Mouse (Mus musculus) C2C12 (cell line): ENCODE results near the gene Hinfp. TPM values are rescaled to one million over a fixed set of nuclear protein-coding genes. Genes with fewer than 3 reads are reported as not detected.
A peak's percentile ranks its signal among the peaks of the same experiment; 100 is the strongest.

Experiments used
- H3K27me3 ChIP-seq: one replicate; pipeline ENCODE4 v1.6.1; 2011; ENCODE audit not compliant: control insufficient read depth, insufficient read depth, insufficient read length
- H3K36me3 ChIP-seq: one replicate; pipeline ENCODE4 v1.6.1; 2011; ENCODE audit not compliant: control insufficient read depth, insufficient read depth
- H3K4me3 ChIP-seq: one replicate; pipeline ENCODE4 v1.5.1; 2011; ENCODE audit warnings: mild to moderate bottlenecking, control low read depth; ENCODE audit not compliant: poor library complexity, insufficient read depth, severe bottlenecking
- H3K79me2 ChIP-seq: one replicate; pipeline ENCODE4 v1.6.1; 2011; ENCODE audit not compliant: control insufficient read depth, insufficient read depth
- H3K79me3 ChIP-seq: one replicate; pipeline ENCODE4 v1.6.1; 2011; ENCODE audit warnings: low read depth, control low read depth
- H3ac ChIP-seq: one replicate; pipeline ENCODE3; 2011; ENCODE audit warnings: low read depth; ENCODE audit not compliant: control insufficient read depth, insufficient read length
- CEBPB ChIP-seq: IDR thresholded peaks from one replicate; pipeline ENCODE4 v1.6.1; 2011; ENCODE audit warnings: low read depth, mild to moderate bottlenecking, control low read depth, moderate library complexity
- CTCF ChIP-seq: IDR thresholded peaks from one replicate; pipeline ENCODE4 v1.5.1; 2011; ENCODE audit not compliant: control insufficient read depth, insufficient read depth, insufficient read length
- FOSL1 ChIP-seq: IDR thresholded peaks from one replicate; pipeline ENCODE4 v1.8.0; 2011; ENCODE audit warnings: mild to moderate bottlenecking, low read length; ENCODE audit not compliant: poor library complexity, insufficient read depth, severe bottlenecking
- MAX ChIP-seq: IDR thresholded peaks from one replicate; pipeline ENCODE4 v1.6.1; 2011; ENCODE audit warnings: mild to moderate bottlenecking, control low read depth
- MYOD1 ChIP-seq: IDR thresholded peaks from one replicate; pipeline ENCODE4 v1.6.1; 2011; ENCODE audit warnings: low read depth; ENCODE audit not compliant: control insufficient read depth, insufficient read length
- MYOG ChIP-seq: IDR thresholded peaks from one replicate; pipeline ENCODE4 v1.6.1; 2011; ENCODE audit not compliant: control insufficient read depth, insufficient read length; ENCODE audit errors: extremely low read depth
- USF1 ChIP-seq: IDR thresholded peaks from one replicate; pipeline ENCODE4 v1.6.1; 2011; ENCODE audit warnings: low read depth, mild to moderate bottlenecking, control low read depth, moderate library complexity
- polyA plus RNA-seq: library from polyadenylated mRNA; unstranded; fragments of >200 nt; fragmentation: generic; extraction: Trizol; gene quantifications from one replicate; pipeline ENCODE4 v1.2.1, GENCODE M21; 2012; ENCODE audit warnings: missing spikeins

The Hinfp gene
- polyA plus RNA-seq, 1 experiment = 9.1 TPM

- Histone ChIP-seq H3K36me3 (peaks cover 68% of the 10 kb centered on the region), H3K27me3 (no peaks in the 10 kb centered on the region), H3K79me3 (peaks cover 22% of the 10 kb centered on the region), H3ac (peak overlapping the region; percentile 86), H3K79me2 (peaks cover 34% of the 10 kb centered on the region), H3K4me3 (peak overlapping the region; percentile 86)
- TF ChIP-seq FOSL1 (no peak), USF1 (no peak), MYOG (no peak), MYOD1 (no peak), CTCF (no peak), CEBPB (no peak), MAX (no peak)
Measured at GRCm38 (mm10) chr9:44335331-44336092, 30.0 kb upstream of the Hinfp start.

- H3K4me3 ChIP-seq = peak within 1 kb of the TSS; percentile 86
- H3K79me3 ChIP-seq = peaks cover 22% of the 10 kb centered on the region
- H3K27me3 ChIP-seq = no peaks in the 10 kb centered on the region
- H3K36me3 ChIP-seq = peaks cover 71% of the 10 kb centered on the region
- peak within 1 kb of the TSS; percentile 86 for H3ac ChIP-seq
- no peak for TF ChIP-seq USF1
- no peak for TF ChIP-seq FOSL1
- peak; percentile 80 for TF ChIP-seq MAX
- peak; percentile 57 for TF ChIP-seq CTCF
- no peak for TF ChIP-seq MYOD1
- no peak for TF ChIP-seq MYOG
- no peak for TF ChIP-seq CEBPB
- peaks cover 34% of the 10 kb centered on the region for H3K79me2 ChIP-seq
Measured at GRCm38 (mm10) chr9:44334396-44335330, 29.2 kb upstream of the Hinfp start, which contains the start of gene H2afx. TSS of gene H2afx (plus strand) at chr9:44334694.

GRCm38 (mm10) chr9:44332918-44333638 is 27.6 kb upstream of the Hinfp start:
- peaks cover 77% of the 10 kb centered on the region for H3K36me3 ChIP-seq
- H3K79me3 ChIP-seq = peaks cover 23% of the 10 kb centered on the region
- H3K79me2 ChIP-seq = peaks cover 41% of the 10 kb centered on the region
- H3ac ChIP-seq = no peak overlapping the region
- no peak overlapping the region for H3K4me3 ChIP-seq
- no peaks in the 10 kb centered on the region for H3K27me3 ChIP-seq
- TF ChIP-seq FOSL1 = no peak
- no peak for TF ChIP-seq USF1
- TF ChIP-seq MYOD1 = no peak
- no peak for TF ChIP-seq CTCF
- TF ChIP-seq MYOG = no peak
- no peak for TF ChIP-seq MAX
- TF ChIP-seq CEBPB = no peak

GRCm38 (mm10) chr9:44330736-44331135 is 25.3 kb upstream of the Hinfp start:
- Histone ChIP-seq H3ac (no peak overlapping the region), H3K36me3 (peaks cover 60% of the 10 kb centered on the region), H3K4me3 (no peak overlapping the region), H3K79me3 (peaks cover 17% of the 10 kb centered on the region), H3K27me3 (no peaks in the 10 kb centered on the region), H3K79me2 (peaks cover 29% of the 10 kb centered on the region)
- no peak for TF ChIP-seq MYOD1
- TF ChIP-seq MYOG = no peak
- no peak for TF ChIP-seq MAX
- no peak for TF ChIP-seq CTCF
- TF ChIP-seq USF1 = no peak
- no peak for TF ChIP-seq FOSL1
- no peak for TF ChIP-seq CEBPB

GRCm38 (mm10) chr9:44327926-44328325 is 22.5 kb upstream of the Hinfp start:
- Histone ChIP-seq H3K79me3 (peaks cover 10% of the 10 kb centered on the region), H3ac (peak overlapping the region; percentile 25), H3K27me3 (no peaks in the 10 kb centered on the region), H3K36me3 (peaks cover 47% of the 10 kb centered on the region), H3K79me2 (peaks cover 18% of the 10 kb centered on the region), H3K4me3 (peak overlapping the region; percentile 56)
- TF ChIP-seq CEBPB (no peak), MAX (no peak), MYOG (no peak), CTCF (no peak), MYOD1 (no peak), FOSL1 (no peak), USF1 (no peak)
